Mouse (Mus musculus): Measurements from ENCODE around the gene Tbc1d9b.
"Not testable (repeated sequence)": the region's sequence is repeated elsewhere in the genome, so short reads cannot be mapped to it uniquely, and the experiment has no call there.

The Tbc1d9b gene

GRCm38 (mm10) chr11:50130811-50131766 is at the start of gene Tbc1d9b:
Gene Tbc1d9b (plus strand): TSS chr11:50131396.
- DNase-seq = peak; percentile 89 to 95

DNA sequence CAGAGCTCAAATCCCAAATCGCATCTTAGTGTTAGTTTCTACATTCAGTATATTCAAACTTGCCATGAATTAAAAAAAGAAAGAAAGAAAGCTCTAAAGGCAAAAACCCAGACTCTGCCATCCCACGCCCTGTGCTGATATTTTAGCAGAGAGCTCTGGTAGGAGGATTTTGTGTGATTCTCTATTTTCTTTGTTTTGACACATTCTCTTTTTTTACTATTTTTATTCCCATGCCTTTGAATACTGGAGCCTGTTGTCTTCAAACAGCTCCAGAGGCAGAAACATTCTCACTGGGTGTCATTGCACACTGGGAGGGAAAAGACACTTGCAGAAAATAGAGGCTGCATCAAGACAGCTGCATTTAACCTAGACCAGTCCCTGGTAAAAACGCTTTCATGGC is 45.0 kb upstream of the Tbc1d9b start:
- DNase-seq = no peak

GRCm38 (mm10) chr11:50089840-50090239 is 41.4 kb upstream of the Tbc1d9b start:
- DNase-seq = no peak

DNA sequence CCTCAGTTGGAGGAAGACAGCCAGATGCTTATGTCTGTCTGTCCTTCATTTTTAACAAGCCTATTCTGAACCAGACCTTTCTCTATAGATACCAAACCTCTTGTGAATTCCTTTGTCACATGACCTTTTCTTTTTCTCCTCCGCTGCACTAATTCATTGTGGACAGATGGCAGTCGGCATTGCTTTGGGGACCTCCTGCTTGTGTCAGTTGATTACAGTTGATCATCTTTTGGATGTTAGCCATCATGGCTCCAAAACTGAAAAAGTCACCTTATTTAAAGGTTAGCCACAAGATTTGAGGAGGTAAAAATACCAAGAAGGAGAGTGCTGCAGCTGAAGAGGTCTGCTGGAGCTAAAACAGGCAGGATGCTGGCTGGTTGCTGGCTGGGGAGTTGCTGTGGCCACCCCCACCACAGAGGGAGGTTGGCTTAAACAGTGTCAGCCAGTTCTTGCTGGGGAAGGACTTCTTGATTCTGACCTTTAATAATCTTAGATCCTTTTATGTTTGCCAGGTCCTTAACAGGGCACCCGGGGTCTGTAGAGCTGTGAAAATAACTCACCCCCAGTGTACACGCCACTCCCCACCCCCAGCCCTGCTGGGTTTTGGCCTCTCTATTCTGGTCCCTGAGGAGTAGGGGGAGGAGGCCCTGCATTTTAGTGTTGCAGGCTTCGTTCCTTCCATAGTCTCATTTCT is 40.1 kb upstream of the Tbc1d9b start:
- DNase-seq = peak; percentile 76 to 85

- DNase-seq = no peak
These were observed 39.5 kb upstream of the Tbc1d9b start for GRCm38 (mm10) chr11:50091681-50092080.

DNA sequence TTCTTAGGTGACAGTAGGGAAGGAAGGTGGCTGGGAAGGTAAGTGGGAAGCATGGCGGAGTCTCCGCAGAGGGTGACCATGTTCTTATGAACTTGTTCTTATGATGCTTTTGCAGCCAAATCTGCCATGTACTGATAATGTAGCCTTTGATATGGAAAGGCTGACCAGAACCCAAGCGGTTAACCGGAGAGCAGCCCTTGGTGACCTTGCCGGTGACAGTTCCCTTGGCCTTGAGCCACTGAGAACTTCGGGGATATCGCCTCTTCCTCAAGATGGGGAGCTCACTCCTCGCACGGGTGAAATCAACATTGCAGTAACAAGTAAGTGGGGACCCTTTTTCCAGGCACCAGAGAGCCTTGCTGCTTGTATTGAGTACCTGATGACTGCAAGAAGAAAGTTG is 35.5 kb upstream of the Tbc1d9b start:
- no peak for DNase-seq

- DNase-seq = peak; percentile 67 to 70
These were observed 34.1 kb upstream of the Tbc1d9b start for GRCm38 (mm10) chr11:50097091-50097490.

DNA sequence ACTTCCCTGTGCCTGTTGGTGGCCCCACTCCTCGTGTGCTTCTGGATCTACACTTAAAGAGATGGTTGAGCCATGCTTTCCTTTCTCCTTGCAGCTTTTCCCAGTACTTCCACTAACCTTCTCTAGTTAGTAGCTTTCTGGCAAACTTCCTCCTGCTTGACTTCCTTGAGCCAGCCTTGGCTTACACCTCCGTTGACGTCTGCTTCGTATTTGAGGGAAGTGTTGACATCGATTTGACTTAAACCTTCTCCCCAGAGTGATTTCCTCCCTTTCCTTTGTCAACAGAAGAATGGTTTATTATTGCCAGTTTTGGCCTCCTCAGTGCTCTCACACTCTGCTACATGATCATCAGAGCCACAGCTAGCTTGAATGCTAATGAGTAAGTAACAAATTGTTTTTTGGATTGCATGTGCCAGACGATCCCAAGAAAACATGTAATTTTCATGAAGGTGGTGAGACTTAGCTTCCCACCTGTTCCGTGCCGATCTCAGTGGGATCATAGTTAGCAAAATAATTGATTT is 32.2 kb upstream of the Tbc1d9b start:
- no peak for DNase-seq

- DNase-seq = peak in 1 of 2 experiments; percentile 33
These were observed 31.5 kb upstream of the Tbc1d9b start for GRCm38 (mm10) chr11:50099692-50100091.

DNA sequence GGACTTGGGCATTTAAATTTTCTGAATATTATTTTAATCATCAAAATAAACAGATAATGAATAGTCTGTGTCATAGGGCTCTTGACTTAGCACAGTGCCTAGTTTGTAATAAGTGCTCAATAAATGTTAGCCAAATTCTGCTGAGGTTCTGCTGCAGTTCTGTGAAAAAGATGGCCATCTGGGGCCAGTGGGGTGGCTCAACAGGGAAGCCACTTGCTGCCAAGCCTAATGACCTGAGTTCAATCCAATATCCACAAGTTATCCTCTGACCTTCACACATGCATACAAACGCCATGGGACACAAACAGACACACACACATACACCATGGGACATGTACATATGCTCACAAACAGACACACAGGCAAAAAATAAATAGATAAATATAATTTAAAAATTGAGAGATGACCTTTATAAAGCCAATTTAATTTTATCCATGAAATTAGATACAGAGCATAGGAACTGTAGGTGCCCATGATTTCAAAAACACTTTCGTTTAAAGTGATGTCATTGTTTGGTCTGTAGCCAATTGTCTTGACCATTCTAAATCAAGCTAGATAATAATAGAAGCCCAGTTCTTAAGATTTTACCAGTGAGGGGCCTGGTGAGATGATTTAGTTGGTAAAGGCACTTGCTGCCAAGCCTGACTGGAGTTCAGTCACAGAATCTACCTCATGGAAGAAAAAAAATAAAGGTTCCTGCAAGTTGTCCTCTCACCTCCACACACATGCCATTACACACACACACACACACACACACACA is 30.5 kb upstream of the Tbc1d9b start:
- peak; percentile 86 to 91 for DNase-seq

- not testable (repeated sequence) for DNase-seq
These were observed 29.2 kb upstream of the Tbc1d9b start for GRCm38 (mm10) chr11:50101962-50102361.

- DNase-seq = no peak
These were observed 27.2 kb upstream of the Tbc1d9b start for GRCm38 (mm10) chr11:50104016-50104415.

- DNase-seq = no peak
These were observed 26.0 kb upstream of the Tbc1d9b start for GRCm38 (mm10) chr11:50105237-50105636.

GRCm38 (mm10) chr11:50106024-50106423 is 25.2 kb upstream of the Tbc1d9b start:
- no peak for DNase-seq

DNA sequence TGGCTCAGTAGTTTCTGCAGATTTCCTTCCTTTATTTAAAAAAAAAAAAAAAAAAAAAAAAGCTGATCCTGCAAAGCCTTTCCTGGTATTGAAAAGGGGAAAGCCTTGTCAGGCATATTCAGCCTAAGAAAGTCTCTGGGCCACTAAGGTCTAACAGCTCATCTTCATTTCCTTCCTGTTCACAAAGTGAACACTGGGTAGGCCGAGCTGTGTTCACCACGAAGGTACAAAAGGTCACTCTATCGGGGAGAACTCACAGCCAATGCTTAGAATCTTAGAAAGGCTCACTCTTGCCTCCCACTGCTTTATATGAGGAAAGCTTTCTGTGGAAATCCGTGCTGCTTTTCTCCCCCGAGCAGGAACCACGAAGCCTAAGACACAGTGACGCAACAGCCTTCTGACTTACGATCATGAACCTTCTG is 22.4 kb upstream of the Tbc1d9b start:
- no peak for DNase-seq

GRCm38 (mm10) chr11:50114329-50114728 is 16.9 kb upstream of the Tbc1d9b start:
- DNase-seq = peak; percentile 71 to 74

GRCm38 (mm10) chr11:50122631-50123081 is 8.5 kb upstream of the Tbc1d9b start:
- peak; percentile 60 to 65 for DNase-seq

- no peak for DNase-seq
These were observed 3.4 kb upstream of the Tbc1d9b start for GRCm38 (mm10) chr11:50127781-50128180.

DNA sequence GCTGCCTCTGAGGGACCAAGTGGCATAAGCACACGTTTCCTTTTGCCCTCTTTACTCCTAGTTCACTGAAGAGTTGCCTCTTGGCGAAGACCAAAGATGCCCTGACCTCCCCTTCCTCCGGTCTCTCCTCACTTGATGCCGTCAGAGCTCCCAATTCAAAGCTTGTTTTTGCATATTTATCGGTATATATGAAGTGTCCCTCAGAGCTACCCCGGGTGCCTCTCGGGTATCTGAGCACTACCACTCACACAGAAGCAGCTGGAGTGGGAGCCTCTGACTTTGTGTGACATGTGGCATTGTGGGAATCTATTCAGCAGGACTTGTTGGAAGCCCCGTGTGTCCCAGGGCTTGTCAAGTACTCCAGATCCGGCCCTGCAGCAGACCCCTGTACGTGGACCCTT is 605 bp downstream of the Tbc1d9b start:
- DNase-seq = peak in 1 of 2 experiments; percentile 44

- peak in 1 of 2 experiments; percentile 31 for DNase-seq
These were observed 1.1 kb downstream of the Tbc1d9b start for GRCm38 (mm10) chr11:50132265-50132664.

- no peak for DNase-seq
These were observed 3.1 kb downstream of the Tbc1d9b start for GRCm38 (mm10) chr11:50134136-50134859.
